8 mouse cellular contexts compared by ENCODE assay signal in genomic region chr11:119238305-119238721, GRCm38 (mm10). TPM values are rescaled to one million over a fixed set of nuclear protein-coding genes. Genes with fewer than 3 reads are reported as not detected.
A peak's percentile ranks its signal among the peaks of the same experiment; 100 is the strongest.
DNase-seq lines count a peak whose midpoint lies in the region; ATAC-seq lines count a peak whose summit lies in the region.

No protein-coding gene starts in this region.

- no peaks in the 10 kb centered on the region for H3K27me3 ChIP-seq in heart, embryonic 13.5 days (replicated peaks)
- H3K27me3 ChIP-seq in kidney, embryonic 15.5 days = no peaks in the 10 kb centered on the region

- 0 out of 2 replicates have a peak, but pooled peaks cover 4% of the 10 kb centered on the region for H3K9me3 ChIP-seq in heart, embryonic 13.5 days
- no peaks in the 10 kb centered on the region for H3K9me3 ChIP-seq in kidney, embryonic 15.5 days (replicated peaks)

- 9% methylated on average over 11 of the region's 11 CpGs for WGBS in heart, embryonic 13.5 days
- 14% methylated on average over 11 of the region's 11 CpGs for WGBS in kidney, embryonic 15.5 days

- H3K36me3 ChIP-seq in heart, embryonic 13.5 days = no peaks in the 10 kb centered on the region
- H3K36me3 ChIP-seq in kidney, embryonic 15.5 days = no peaks in the 10 kb centered on the region

- peak; percentile 68 for ATAC-seq in common myeloid progenitor, adult 5-6 weeks (replicated peaks; ENCODE audit: low read depth, poor library complexity, severe bottlenecking)
- peak; percentile 45; the same call in 1 of the 2 replicates for ATAC-seq in heart, embryonic 13.5 days (ENCODE audit: extremely low read depth, insufficient number of reproducible peaks, low FRiP score, low TSS enrichment)
- ATAC-seq in kidney, embryonic 15.5 days (replicated peaks; ENCODE audit: low FRiP score) = peak; percentile 71

- DNase-seq in cerebellum, adult 9-11 months = peak; percentile 39
- no peak for DNase-seq in cerebellum, adult 8-10 months
- DNase-seq in lung, postnatal 25 days (ENCODE audit: low spot score) = peak; percentile 65
- peak; percentile 39 for DNase-seq in spleen, adult 12 weeks (ENCODE audit: low spot score)
- DNase-seq in layer of hippocampus, adult 11-12 months (ENCODE audit: low spot score) = no peak

- H3K4me2 ChIP-seq in heart, embryonic 13.5 days = peak overlapping the region; percentile 76
- H3K4me2 ChIP-seq in kidney, embryonic 15.5 days = peak overlapping the region; percentile 67

- H3K4me3 ChIP-seq in heart, embryonic 13.5 days = peak overlapping the region; percentile 40
- peak overlapping the region; percentile 38 for H3K4me3 ChIP-seq in kidney, embryonic 15.5 days (replicated peaks)

- H3K27ac ChIP-seq in heart, embryonic 13.5 days (replicated peaks) = peak overlapping the region; percentile 8; the same call in 1 of the 2 replicates
- H3K27ac ChIP-seq in kidney, embryonic 15.5 days = no peak overlapping the region

- peaks cover 11% of the 10 kb centered on the region for H3K4me1 ChIP-seq in heart, embryonic 13.5 days
- peaks cover 30% of the 10 kb centered on the region for H3K4me1 ChIP-seq in kidney, embryonic 15.5 days

- peak overlapping the region; percentile 63 for H3K9ac ChIP-seq in heart, embryonic 13.5 days
- 0 out of 2 replicates have a peak overlapping the region, but pooled peaks have one; percentile 35 for H3K9ac ChIP-seq in kidney, embryonic 15.5 days

RNA-seq across cellular contexts. Expression of gene Ccdc40, which starts 9.9 kb away (rescaled TPM):
- total RNA-seq in common myeloid progenitor, adult 5-6 weeks (2017) = 11.5 and 24.3 TPM in 2 replicates
- polyA plus RNA-seq in heart, embryonic 13.5 days (2015; fragmentation: Nextera tagmentation; extraction: Ambion mirVana) = 1.5 and 3.1 TPM in 2 replicates
- polyA plus RNA-seq in kidney, embryonic 15.5 days (2015; fragmentation: Nextera tagmentation; extraction: Ambion mirVana) = 4.6 and 6.5 TPM in 2 replicates

RNA-seq across cellular contexts. Expression of gene Tbc1d16, which starts 10.0 kb away (rescaled TPM):
- 3.5 and 4.3 TPM in 2 replicates for total RNA-seq in common myeloid progenitor, adult 5-6 weeks (2017)
- 9.6 and 9.7 TPM in 2 replicates for polyA plus RNA-seq in heart, embryonic 13.5 days (2015; fragmentation: Nextera tagmentation; extraction: Ambion mirVana)
- 12.8 and 15.0 TPM in 2 replicates for polyA plus RNA-seq in kidney, embryonic 15.5 days (2015; fragmentation: Nextera tagmentation; extraction: Ambion mirVana)

RNA-seq across cellular contexts. Expression of gene Gaa, which starts 29.4 kb away (rescaled TPM):
- 19.6 and 33.4 TPM in 2 replicates for total RNA-seq in common myeloid progenitor, adult 5-6 weeks (2017)
- 103 and 104 TPM in 2 replicates for polyA plus RNA-seq in heart, embryonic 13.5 days (2015; fragmentation: Nextera tagmentation; extraction: Ambion mirVana)
- polyA plus RNA-seq in kidney, embryonic 15.5 days (2015; fragmentation: Nextera tagmentation; extraction: Ambion mirVana) = 53.9 and 64.8 TPM in 2 replicates

Comparison
In these comparisons a context has a peak if more than half of its experiments do, and no peak if none do; other contexts are left out.
1. DNase-seq: peak in cerebellum, adult 9-11 months (single experiment), lung, postnatal 25 days (single experiment) and spleen, adult 12 weeks (single experiment); none in cerebellum, adult 8-10 months (single experiment) and layer of hippocampus, adult 11-12 months (single experiment).
2. Peak in every context shown above with its lines, with median percentiles within 50 percentile points of each other: ATAC-seq.